Mouse (Mus musculus) brain, embryonic 18.5 days (tissue): ENCODE measurements around the gene Rln1.

Experiments used
- DNase-seq: peaks from one replicate; pipeline ENCODE4 v3.0.0-alpha.2; 2012; ENCODE audit warnings: low read depth, low spot score

Gene Rln1

DNA sequence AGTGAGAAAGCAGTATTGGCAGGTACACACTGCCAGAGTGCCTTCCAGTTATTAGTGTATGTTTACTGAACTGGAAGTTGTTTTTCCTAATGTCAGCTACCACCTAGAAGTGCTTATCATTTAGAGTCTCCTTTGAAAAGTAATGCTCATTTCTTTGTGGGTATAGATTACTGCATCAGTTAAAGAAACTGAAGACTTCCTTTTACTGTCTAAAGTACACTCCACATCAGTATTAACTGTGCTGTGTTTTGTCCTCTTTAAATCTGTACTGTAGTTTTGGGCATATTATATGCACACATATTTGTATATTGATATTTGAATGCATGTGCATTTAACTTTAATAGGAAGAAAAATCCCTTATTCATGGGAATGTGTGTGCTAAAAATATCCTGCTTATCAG, 38.3 kb downstream of the Rln1 start:
- DNase-seq = no peak

DNA sequence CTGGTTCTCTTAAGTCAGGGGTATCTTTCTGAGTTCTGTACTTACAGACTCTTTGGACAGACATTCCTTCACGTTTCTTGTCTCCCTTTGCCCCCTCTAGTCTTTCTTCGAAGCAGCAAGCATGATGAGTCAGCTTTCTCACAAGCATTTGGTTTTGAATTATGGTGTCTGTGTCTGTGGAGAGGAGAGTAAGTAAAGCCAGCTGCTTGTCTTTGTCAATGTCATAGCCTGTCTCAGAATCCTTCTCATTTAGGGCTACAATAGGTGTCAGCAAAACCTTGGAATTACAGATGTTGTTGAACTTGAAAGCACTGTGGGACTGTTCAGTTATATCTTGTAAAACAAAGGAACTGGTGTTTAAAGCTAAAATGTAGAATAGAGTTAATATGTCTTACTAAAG, 39.7 kb downstream of the Rln1 start:
- no peak for DNase-seq

DNA sequence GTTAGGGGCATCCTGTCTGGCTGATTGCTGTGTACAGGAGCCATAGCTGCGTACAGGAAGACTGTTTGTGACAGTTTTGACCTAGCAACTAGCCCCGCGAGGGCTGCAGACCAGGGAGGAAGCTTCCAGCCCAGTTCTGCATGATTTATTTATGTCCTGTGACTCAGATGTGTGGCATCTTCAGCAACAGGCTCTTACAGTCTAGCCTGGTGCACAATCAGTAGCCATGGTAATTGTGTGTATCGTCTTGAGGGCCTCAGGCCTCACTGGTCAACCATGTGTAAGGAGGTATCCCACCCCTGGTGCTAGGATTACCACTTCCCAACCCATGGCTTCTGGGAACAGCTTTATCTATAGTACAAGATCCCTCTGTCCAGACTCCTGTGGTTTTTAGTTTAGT, 41.9 kb downstream of the Rln1 start:
- DNase-seq = no peak

DNA sequence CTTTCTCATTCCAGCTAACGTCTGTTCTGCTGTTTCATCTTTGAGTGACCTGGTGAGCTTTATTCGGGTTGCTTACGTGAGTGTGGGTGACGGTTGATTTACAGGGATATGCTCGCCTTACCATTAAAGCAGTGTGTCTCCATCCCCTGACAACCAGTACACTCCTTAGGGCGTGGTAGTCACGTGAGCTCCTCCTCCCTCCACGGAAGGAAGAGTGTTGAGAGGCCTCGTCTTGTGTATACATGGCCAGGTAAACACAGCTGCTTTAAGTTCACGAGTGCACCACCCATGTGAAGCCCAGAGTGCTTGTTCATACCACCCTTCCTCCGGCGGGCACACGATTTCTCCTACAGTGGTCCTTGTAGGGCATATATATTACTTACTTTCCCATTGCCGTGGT, 42.9 kb downstream of the Rln1 start:
- DNase-seq = no peak

DNA sequence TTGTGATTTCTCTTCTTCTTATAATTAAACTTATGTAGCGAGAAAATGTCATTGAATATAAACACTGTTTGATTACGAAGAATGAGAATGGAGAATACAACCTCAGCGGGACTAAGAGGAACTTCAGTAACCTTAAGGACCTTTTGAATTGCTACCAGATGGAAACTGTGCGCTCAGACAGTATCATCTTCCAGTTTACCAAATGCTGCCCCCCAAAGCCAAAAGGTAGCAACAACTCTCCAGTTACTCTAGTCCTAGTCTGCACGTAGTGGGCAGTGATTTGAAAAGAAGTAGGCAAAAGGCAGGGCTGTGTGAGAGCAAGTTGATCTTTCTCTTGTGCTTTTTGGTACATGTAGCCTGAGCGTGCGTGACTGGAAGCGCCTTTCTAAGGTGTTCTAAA, 46.6 kb downstream of the Rln1 start:
- DNase-seq = no peak

DNA sequence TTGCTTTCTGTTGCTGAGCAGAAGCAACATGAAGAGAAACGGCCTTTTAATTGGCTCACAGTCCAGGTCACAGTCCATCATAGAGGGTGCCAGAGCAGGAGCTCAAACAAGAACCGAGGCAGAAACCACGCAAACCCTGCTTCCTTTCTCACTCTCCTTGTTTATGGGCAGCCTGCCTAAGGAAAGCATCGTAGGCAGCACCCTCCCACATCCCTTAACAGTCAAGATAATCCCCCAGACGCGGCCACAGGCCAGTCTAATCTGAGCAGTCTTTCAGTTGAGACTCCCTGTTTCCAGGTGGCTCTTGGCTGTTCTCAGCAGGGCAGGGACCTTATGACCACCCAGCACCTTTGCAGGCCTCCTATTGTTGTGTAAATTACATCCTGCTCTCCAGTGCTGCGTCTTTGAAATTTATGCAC, 49.0 kb downstream of the Rln1 start:
- no peak for DNase-seq
